Mouse (Mus musculus) hindbrain, embryonic 13.5 days (tissue): ENCODE data around the gene Kcnj6. TPM values are rescaled to one million over a fixed set of nuclear protein-coding genes. Genes with fewer than 3 reads are reported as not detected.

ENCODE experiments used
- ATAC-seq: fragments of 200-750 bp; cut with Nextera tagmentation; 2 replicates; pipeline ENCODE4 v1.8.0; 2017; ENCODE audit warnings: moderate TSS enrichment; ENCODE audit not compliant: low FRiP score
- H3K27ac ChIP-seq: fragments of 300-500 bp; sonication (generic); 2 replicates; pipeline ENCODE4 v1.5.1; 2015; ENCODE audit warnings: inconsistent platforms, mild to moderate bottlenecking, moderate library complexity
- H3K27me3 ChIP-seq: fragments of 300-500 bp; sonication (generic); 2 replicates; pipeline ENCODE4 v1.6.1; 2015; ENCODE audit warnings: mild to moderate bottlenecking, inconsistent platforms
- H3K36me3 ChIP-seq: fragments of 300-500 bp; sonication (generic); 2 replicates; pipeline ENCODE4 v1.6.1; 2015; ENCODE audit warnings: mild to moderate bottlenecking, inconsistent platforms
- H3K4me1 ChIP-seq: fragments of 300-500 bp; sonication (generic); replicated peaks from 2 replicates; pipeline ENCODE4 v1.6.1; 2015; ENCODE audit warnings: inconsistent platforms
- H3K4me2 ChIP-seq: fragments of 300-500 bp; sonication (generic); 2 replicates; pipeline ENCODE4 v1.6.1; 2015; ENCODE audit warnings: inconsistent platforms, mild to moderate bottlenecking, moderate library complexity
- H3K4me3 ChIP-seq: fragments of 300-500 bp; sonication (generic); 2 replicates; pipeline ENCODE4 v1.5.1; 2015; ENCODE audit warnings: mild to moderate bottlenecking, inconsistent platforms
- H3K9ac ChIP-seq: fragments of 300-500 bp; sonication (generic); 2 replicates; pipeline ENCODE4 v1.6.1; 2015; ENCODE audit warnings: mild to moderate bottlenecking, inconsistent platforms
- H3K9me3 ChIP-seq: fragments of 300-500 bp; sonication (generic); 2 replicates; pipeline ENCODE4 v1.6.1; 2016; ENCODE audit warnings: inconsistent platforms
- WGBS: fragments of 180-500 bp; shearing (Covaris S2); methylation state at CpG from one replicate; pipeline ENCODE4 v1.1.7; 2015; 5-methylcytosine and 5-hydroxymethylcytosine counted together
- polyA plus RNA-seq: library from polyadenylated mRNA; unstranded; fragments of >200 nt; fragmentation: Nextera tagmentation; extraction: Ambion mirVana; gene quantifications from 2 replicates; pipeline ENCODE4 v1.2.1, GENCODE M21; 2015

Kcnj6 gene
- polyA plus RNA-seq, 1 experiment from 2014 or later = 2.2 TPM

GRCm38 (mm10) chr16:94868354-94868753 lies 129.1 kb downstream of the Kcnj6 start:
- no peak overlapping the region for H3K4me3 ChIP-seq
- H3K36me3 ChIP-seq = no peaks in the 10 kb centered on the region
- ATAC-seq = no peak
- peaks cover 11% of the 10 kb centered on the region for H3K4me1 ChIP-seq
- H3K27ac ChIP-seq = no peak overlapping the region
- 85% methylated on average over 5 of the region's 5 CpGs for WGBS
- H3K9me3 ChIP-seq = no peaks in the 10 kb centered on the region
- no peak overlapping the region for H3K9ac ChIP-seq
- no peak overlapping the region for H3K4me2 ChIP-seq
- no peaks in the 10 kb centered on the region for H3K27me3 ChIP-seq

- Histone ChIP-seq H3K4me2 (no peak overlapping the region), H3K4me3 (no peak overlapping the region), H3K36me3 (no peaks in the 10 kb centered on the region), H3K27ac (no peak overlapping the region), H3K4me1 (no peaks in the 10 kb centered on the region; the same call in 1 of the 2 replicates), H3K27me3 (no peaks in the 10 kb centered on the region), H3K9me3 (no peaks in the 10 kb centered on the region), H3K9ac (no peak overlapping the region)
- ATAC-seq = no peak
- WGBS = 54% methylated on average over 14 of the region's 14 CpGs
Observed at GRCm38 (mm10) chr16:94866300-94866956, 131.1 kb downstream of the Kcnj6 start.

DNA sequence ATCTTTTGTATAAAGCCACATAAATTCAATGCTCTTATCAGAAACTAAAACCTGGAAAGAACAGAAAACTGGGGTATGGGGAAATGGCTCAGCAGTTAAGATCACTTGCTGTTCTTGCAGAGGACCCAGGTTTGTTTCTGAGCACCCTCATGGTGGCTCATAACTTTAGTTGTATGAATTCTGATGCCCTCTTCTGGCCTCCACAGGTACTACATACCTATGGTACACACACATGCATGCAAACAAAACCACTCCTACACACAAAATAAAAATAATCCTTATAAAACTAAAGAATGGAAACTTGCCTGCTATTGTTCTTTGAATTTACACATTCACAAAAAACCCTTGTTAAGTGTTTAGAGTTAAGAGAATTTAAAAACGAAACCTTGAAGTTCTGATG lies 131.7 kb downstream of the Kcnj6 start:
- no peak overlapping the region for H3K9ac ChIP-seq
- no peaks in the 10 kb centered on the region; the same call in 1 of the 2 replicates for H3K4me1 ChIP-seq
- H3K36me3 ChIP-seq = no peaks in the 10 kb centered on the region
- no peaks in the 10 kb centered on the region for H3K9me3 ChIP-seq
- H3K4me3 ChIP-seq = no peak overlapping the region
- no peak for ATAC-seq
- H3K27me3 ChIP-seq = no peaks in the 10 kb centered on the region
- no peak overlapping the region for H3K4me2 ChIP-seq
- no peak overlapping the region for H3K27ac ChIP-seq
- 93% methylated on average over 1 of the region's 1 CpGs for WGBS

- Histone ChIP-seq H3K4me3 (no peak overlapping the region), H3K27ac (no peak overlapping the region), H3K9ac (no peak overlapping the region), H3K27me3 (no peaks in the 10 kb centered on the region), H3K4me2 (no peak overlapping the region), H3K9me3 (no peaks in the 10 kb centered on the region), H3K36me3 (no peaks in the 10 kb centered on the region), H3K4me1 (no peaks in the 10 kb centered on the region; the same call in 1 of the 2 replicates)
- WGBS = 93% methylated on average over 7 of the region's 7 CpGs
- no peak for ATAC-seq
Observed at GRCm38 (mm10) chr16:94865101-94865500, 132.4 kb downstream of the Kcnj6 start.

- Histone ChIP-seq H3K4me1 (no peaks in the 10 kb centered on the region; the same call in 1 of the 2 replicates), H3K27ac (no peak overlapping the region), H3K9ac (no peak overlapping the region), H3K36me3 (no peaks in the 10 kb centered on the region), H3K9me3 (no peaks in the 10 kb centered on the region), H3K4me2 (no peak overlapping the region), H3K27me3 (no peaks in the 10 kb centered on the region), H3K4me3 (no peak overlapping the region)
- 93% methylated on average over 5 of the region's 5 CpGs for WGBS
- ATAC-seq = no peak
Observed at GRCm38 (mm10) chr16:94863475-94863874, 134.0 kb downstream of the Kcnj6 start.

DNA sequence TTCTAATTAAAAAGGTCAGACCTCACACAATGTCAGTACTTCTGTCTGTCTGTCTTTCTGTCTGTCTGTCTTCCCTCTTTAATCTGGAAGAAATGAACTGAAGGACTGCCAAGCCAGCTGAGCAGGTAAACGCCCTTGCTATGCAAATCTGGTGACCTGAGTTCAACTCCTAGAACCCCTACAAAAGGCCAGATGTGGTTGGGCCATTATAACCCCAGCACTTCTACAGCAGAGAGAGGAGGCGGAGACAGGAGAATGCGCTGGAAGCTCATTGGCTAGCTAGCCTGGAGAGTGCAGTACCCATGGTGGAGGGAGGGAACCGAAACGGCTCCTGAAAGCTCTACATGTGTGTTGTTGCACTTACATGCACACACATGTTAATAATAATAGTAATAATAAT lies 141.5 kb downstream of the Kcnj6 start:
- 0 out of 2 replicates have a peak, but pooled peaks cover 4% of the 10 kb centered on the region for H3K4me1 ChIP-seq
- no peak overlapping the region for H3K9ac ChIP-seq
- H3K4me3 ChIP-seq = no peak overlapping the region
- H3K27ac ChIP-seq = no peak overlapping the region
- H3K36me3 ChIP-seq = no peaks in the 10 kb centered on the region
- no peak overlapping the region for H3K4me2 ChIP-seq
- no peak for ATAC-seq
- WGBS = 94% methylated on average over 5 of the region's 5 CpGs
- no peaks in the 10 kb centered on the region for H3K27me3 ChIP-seq
- no peaks in the 10 kb centered on the region for H3K9me3 ChIP-seq

- Histone ChIP-seq H3K4me1 (peaks cover 13% of the 10 kb centered on the region), H3K4me3 (no peak overlapping the region), H3K27me3 (no peaks in the 10 kb centered on the region), H3K27ac (no peak overlapping the region), H3K36me3 (no peaks in the 10 kb centered on the region), H3K9ac (no peak overlapping the region), H3K9me3 (no peaks in the 10 kb centered on the region), H3K4me2 (no peak overlapping the region)
- no peak for ATAC-seq
- WGBS = 74% methylated on average over 19 of the region's 19 CpGs
Observed at GRCm38 (mm10) chr16:94852407-94853160, 144.9 kb downstream of the Kcnj6 start.

- H3K36me3 ChIP-seq = no peaks in the 10 kb centered on the region
- H3K4me1 ChIP-seq = peaks cover 13% of the 10 kb centered on the region
- H3K9ac ChIP-seq = peak overlapping the region; percentile 40; the same call in 1 of the 2 replicates
- no peak for ATAC-seq
- H3K27ac ChIP-seq = no peak overlapping the region
- no peak overlapping the region for H3K4me3 ChIP-seq
- WGBS = 27% methylated on average over 14 of the region's 14 CpGs
- no peaks in the 10 kb centered on the region for H3K27me3 ChIP-seq
- no peaks in the 10 kb centered on the region for H3K9me3 ChIP-seq
- H3K4me2 ChIP-seq = no peak overlapping the region
Observed at GRCm38 (mm10) chr16:94850393-94850792, 147.1 kb downstream of the Kcnj6 start.

- ATAC-seq = no peak
- whole genome bisulfite sequencing = 93% methylated on average over 5 of the region's 5 CpGs
- Histone ChIP-seq H3K4me3 (no peak overlapping the region), H3K4me1 (peaks cover 9% of the 10 kb centered on the region), H3K27me3 (no peaks in the 10 kb centered on the region), H3K4me2 (no peak overlapping the region), H3K27ac (no peak overlapping the region), H3K36me3 (no peaks in the 10 kb centered on the region), H3K9ac (no peak overlapping the region), H3K9me3 (no peaks in the 10 kb centered on the region)
Observed at GRCm38 (mm10) chr16:94845996-94846395, 151.5 kb downstream of the Kcnj6 start.

DNA sequence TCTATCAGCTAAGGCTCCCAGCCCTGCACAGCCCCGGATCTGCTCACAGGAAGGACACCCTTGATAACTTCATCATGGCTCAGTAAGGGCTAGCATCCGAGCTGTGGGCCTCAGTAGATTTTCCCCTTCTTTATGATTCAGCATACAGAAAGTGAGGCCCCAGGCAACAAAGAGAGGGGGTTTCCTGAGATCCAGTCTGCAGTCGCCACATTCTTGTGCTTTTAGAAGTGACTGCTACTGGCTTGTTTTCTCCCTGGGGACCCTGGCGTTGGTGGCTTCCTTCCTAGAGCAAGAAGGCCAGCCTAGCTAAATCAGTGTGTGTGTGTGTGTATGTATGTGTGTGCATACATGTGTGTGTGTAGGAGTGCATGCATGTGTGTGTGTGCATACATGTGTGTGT lies 152.7 kb downstream of the Kcnj6 start:
- Histone ChIP-seq H3K27ac (no peak overlapping the region), H3K36me3 (no peaks in the 10 kb centered on the region), H3K9ac (no peak overlapping the region), H3K9me3 (no peaks in the 10 kb centered on the region), H3K4me3 (no peak overlapping the region), H3K4me2 (no peak overlapping the region), H3K4me1 (no peaks in the 10 kb centered on the region; the same call in 1 of the 2 replicates), H3K27me3 (no peaks in the 10 kb centered on the region)
- ATAC-seq = no peak
- 60% methylated on average over 4 of the region's 4 CpGs for WGBS

- no peak overlapping the region for H3K27ac ChIP-seq
Observed at GRCm38 (mm10) chr16:94839398-94839797, 158.1 kb downstream of the Kcnj6 start.

GRCm38 (mm10) chr16:94837881-94838280 lies 159.6 kb downstream of the Kcnj6 start:
- Histone ChIP-seq H3K27ac (no peak overlapping the region), H3K4me2 (no peak overlapping the region), H3K9ac (no peak overlapping the region), H3K36me3 (no peaks in the 10 kb centered on the region), H3K4me1 (no peaks in the 10 kb centered on the region; the same call in 1 of the 2 replicates), H3K9me3 (0 out of 2 replicates have a peak, but pooled peaks cover 3% of the 10 kb centered on the region), H3K4me3 (no peak overlapping the region), H3K27me3 (no peaks in the 10 kb centered on the region)
- ATAC-seq = no peak
- WGBS = 88% methylated on average over 9 of the region's 9 CpGs

More at GRCm38 (mm10) chr16:94839398-94839797, 158.1 kb downstream of the Kcnj6 start:
- Histone ChIP-seq H3K4me2 (no peak overlapping the region), H3K9me3 (0 out of 2 replicates have a peak, but pooled peaks cover 3% of the 10 kb centered on the region), H3K4me1 (no peaks in the 10 kb centered on the region; the same call in 1 of the 2 replicates), H3K36me3 (no peaks in the 10 kb centered on the region), H3K9ac (no peak overlapping the region), H3K4me3 (no peak overlapping the region), H3K27me3 (no peaks in the 10 kb centered on the region)
- ATAC-seq = no peak
- WGBS = 44% methylated on average over 6 of the region's 6 CpGs
